Mouse (Mus musculus): ENCODE measurements at regions not wholly inside any gene's neighbourhood (a gene's known extent, or its start where the extent isn't known, plus 50 kb on each side); places are given as distances from the start of the nearest gene placed in this dataset.

DNA sequence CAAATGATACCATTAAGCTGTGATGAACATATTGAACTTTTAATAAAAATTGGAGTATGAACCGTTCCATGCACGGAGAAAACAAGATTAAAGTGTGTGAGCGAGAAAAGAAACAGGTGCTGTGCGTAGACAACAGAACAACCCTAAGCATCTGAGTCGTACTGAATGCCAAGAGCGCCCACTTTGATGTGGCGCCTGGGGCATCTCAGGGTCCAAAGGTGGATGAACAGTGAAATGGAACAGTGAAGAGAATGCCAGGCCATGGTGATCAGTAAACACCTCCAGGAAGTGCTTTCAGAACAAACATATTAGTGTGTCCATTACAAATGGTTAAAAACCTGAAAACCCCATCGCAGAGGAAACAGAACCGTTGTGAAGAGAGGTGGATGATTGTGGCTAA lies 94.0 kb upstream of the Ednrb start:
- TF ChIP-seq CTCF (IDR thresholded peaks at IDR 0.05; ENCODE audit: low read depth) (no peak), EP300 (IDR thresholded peaks at IDR 0.05; ENCODE audit: low read depth) (no peak)

Measured in liver, postnatal 0 days (tissue).